Mouse (Mus musculus) thymus, postnatal 36 days (tissue): Measurements from ENCODE around the gene Slc9a3r2.
"Not testable (repeated sequence)": the region's sequence is repeated elsewhere in the genome, so short reads cannot be mapped to it uniquely, and the experiment has no call there.

Experiments used
- DNase-seq, 2 experiments: peaks; one replicate each; pipeline ENCODE4 v3.0.0; 2022; ENCODE audit warnings: mixed read lengths in 2 of 2

Slc9a3r2 gene

GRCm38 (mm10) chr17:24667011-24667410 is 16.9 kb upstream of the Slc9a3r2 start:
- not testable (repeated sequence) for DNase-seq

- peak in 1 of 2 experiments; percentile 23 for DNase-seq
Measured at GRCm38 (mm10) chr17:24658017-24658758, 8.1 kb upstream of the Slc9a3r2 start, which contains the start of gene Npw. Gene Npw (minus strand): TSS chr17:24658457.

- DNase-seq, result no peak
Measured at GRCm38 (mm10) chr17:24654969-24655368, 4.8 kb upstream of the Slc9a3r2 start.

GRCm38 (mm10) chr17:24653967-24654710 is 4.0 kb upstream of the Slc9a3r2 start:
- DNase-seq, result peak; percentile 65 to 69

- no peak for DNase-seq
Measured at GRCm38 (mm10) chr17:24651835-24652234, 1.7 kb upstream of the Slc9a3r2 start.

GRCm38 (mm10) chr17:24650766-24651165 is 639 bp upstream of the Slc9a3r2 start:
- DNase-seq, result no peak

GRCm38 (mm10) chr17:24649581-24650069 is 502 bp downstream of the Slc9a3r2 start:
- peak in 1 of 2 experiments; percentile 36 for DNase-seq

GRCm38 (mm10) chr17:24648731-24649377 is 1.3 kb downstream of the Slc9a3r2 start:
- DNase-seq, result no peak

- no peak for DNase-seq
Measured at GRCm38 (mm10) chr17:24647493-24647892, 2.6 kb downstream of the Slc9a3r2 start.

- no peak for DNase-seq
Measured at GRCm38 (mm10) chr17:24646381-24646780, 3.7 kb downstream of the Slc9a3r2 start.

GRCm38 (mm10) chr17:24645916-24646315 is 4.2 kb downstream of the Slc9a3r2 start:
- no peak for DNase-seq

- DNase-seq, result no peak
Measured at GRCm38 (mm10) chr17:24644875-24645721, 5.0 kb downstream of the Slc9a3r2 start.

GRCm38 (mm10) chr17:24644030-24644715 is 6.0 kb downstream of the Slc9a3r2 start:
- DNase-seq, result no peak

GRCm38 (mm10) chr17:24642791-24643343 is 7.3 kb downstream of the Slc9a3r2 start:
- DNase-seq, result no peak

GRCm38 (mm10) chr17:24641944-24642343 is 8.2 kb downstream of the Slc9a3r2 start:
- no peak for DNase-seq

GRCm38 (mm10) chr17:24640581-24640980 is 9.5 kb downstream of the Slc9a3r2 start:
- DNase-seq, result no peak

GRCm38 (mm10) chr17:24640119-24640518 is 10.0 kb downstream of the Slc9a3r2 start:
- DNase-seq, result no peak

GRCm38 (mm10) chr17:24639571-24639988 is 10.5 kb downstream of the Slc9a3r2 start:
- DNase-seq, result no peak

- DNase-seq, result no peak
Measured at GRCm38 (mm10) chr17:24638840-24639239, 11.3 kb downstream of the Slc9a3r2 start.

- DNase-seq, result no peak
Measured at GRCm38 (mm10) chr17:24638214-24638613, 11.9 kb downstream of the Slc9a3r2 start.

- no peak for DNase-seq
Measured at GRCm38 (mm10) chr17:24636781-24637481, 13.2 kb downstream of the Slc9a3r2 start.
